Mouse (Mus musculus): Measurements from ENCODE around the gene Zbtb42. TPM values are rescaled to one million over a fixed set of nuclear protein-coding genes. Genes with fewer than 3 reads are reported as not detected.

Gene Zbtb42
- polyA plus RNA-seq (2015; fragmentation: Nextera tagmentation; extraction: Ambion mirVana), result 1.9 and 2.5 TPM in 2 replicates

DNA sequence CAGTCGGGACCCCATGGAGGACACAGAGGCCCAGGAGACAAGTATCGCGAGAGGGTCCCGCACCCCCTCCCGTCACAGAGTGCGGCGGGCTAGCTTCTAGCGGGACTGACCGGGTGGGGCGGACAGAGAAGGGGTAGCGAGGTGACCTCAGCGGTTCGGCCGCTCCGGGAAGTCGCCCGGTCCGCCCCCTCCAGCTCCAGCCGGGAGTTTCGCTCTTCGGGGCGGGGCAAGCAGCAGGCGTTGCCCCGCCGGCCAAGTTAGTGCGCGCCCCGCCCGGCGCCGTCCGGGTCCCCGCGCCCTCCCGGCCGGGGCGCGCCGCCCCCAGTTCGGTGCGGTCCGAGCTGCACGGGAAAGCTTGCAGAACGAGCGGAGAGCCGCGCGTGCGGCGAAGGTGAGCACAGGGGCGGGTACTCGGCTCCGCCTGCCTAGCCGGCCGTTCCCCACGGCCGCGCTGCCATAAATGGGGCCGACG lies at the start of gene Zbtb42:
Gene Zbtb42, plus strand, starts transcription at position 274 of the 472 bp plus-strand sequence.
- 0% methylated on average over 60 of the region's 60 CpGs for WGBS
- Histone ChIP-seq H3K4me3 (peak within 1 kb of the TSS; percentile 44), H3K9ac (peak within 1 kb of the TSS; percentile 26), H3K27ac (no peak within 1 kb of the TSS), H3K4me2 (peak within 1 kb of the TSS; percentile 86), H3K9me3 (no peaks in the 10 kb centered on the region), H3K27me3 (replicated peaks) (peaks cover 35% of the 10 kb centered on the region), H3K4me1 (peaks cover 36% of the 10 kb centered on the region), H3K36me3 (replicated peaks) (no peaks in the 10 kb centered on the region)
- ATAC-seq (replicated peaks), result no peak

DNA sequence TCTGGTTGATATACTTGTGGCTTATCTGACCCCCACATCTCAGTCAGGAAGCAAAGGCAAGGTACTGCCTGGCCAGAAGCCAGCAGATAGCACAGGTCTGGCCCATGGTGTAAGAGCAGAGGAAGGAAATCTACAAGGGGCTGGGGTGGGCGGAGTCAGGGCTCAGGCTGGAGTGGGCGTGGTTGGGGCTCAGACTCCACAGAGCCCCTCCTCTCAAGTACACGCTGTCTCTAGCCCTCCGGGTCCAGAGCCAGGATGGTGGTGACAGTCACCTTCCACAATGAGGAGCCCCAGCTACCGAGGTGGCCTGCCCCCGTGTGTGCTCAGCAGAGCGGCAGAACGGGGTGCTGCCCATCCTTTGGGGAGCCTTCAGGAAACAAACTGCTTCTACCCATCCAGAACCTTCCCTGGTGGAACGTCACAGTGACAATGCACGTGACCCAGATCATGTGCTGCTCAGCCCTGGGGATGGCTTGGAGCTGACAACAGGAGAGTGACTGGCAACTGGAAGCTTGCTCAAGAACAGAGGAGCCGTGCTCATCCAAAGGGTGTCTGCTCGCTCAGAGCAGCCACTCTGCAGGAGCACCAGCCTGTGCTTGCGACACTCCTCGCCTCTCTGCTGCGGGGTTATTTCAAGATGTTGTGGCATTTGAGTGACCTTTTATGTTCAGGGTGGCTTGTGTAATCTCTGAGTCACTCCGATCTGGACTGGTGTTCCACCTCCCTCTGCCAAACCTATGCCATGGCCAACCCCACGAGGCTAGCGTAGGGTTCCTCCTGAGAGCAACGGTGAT lies 49.5 kb upstream of the Zbtb42 start:
- no peaks in the 10 kb centered on the region for H3K36me3 ChIP-seq (replicated peaks)
- peak overlapping the region; percentile 46 for H3K4me2 ChIP-seq
- peak overlapping the region; percentile 13; the same call in 1 of the 2 replicates for H3K9ac ChIP-seq
- 35% methylated on average over 19 of the region's 19 CpGs for WGBS
- no peaks in the 10 kb centered on the region for H3K27me3 ChIP-seq (replicated peaks)
- no peaks in the 10 kb centered on the region for H3K9me3 ChIP-seq
- ATAC-seq (replicated peaks), result peak; percentile 66
- no peak overlapping the region for H3K27ac ChIP-seq
- peaks cover 8% of the 10 kb centered on the region for H3K4me1 ChIP-seq
- H3K4me3 ChIP-seq, result peak overlapping the region; percentile 14; the same call in 1 of the 2 replicates

- no peak for ATAC-seq (replicated peaks)
- 95% methylated on average over 12 of the region's 12 CpGs for WGBS
Observed at GRCm38 (mm10) chr12:112630029-112630428, 48.6 kb upstream of the Zbtb42 start.

DNA sequence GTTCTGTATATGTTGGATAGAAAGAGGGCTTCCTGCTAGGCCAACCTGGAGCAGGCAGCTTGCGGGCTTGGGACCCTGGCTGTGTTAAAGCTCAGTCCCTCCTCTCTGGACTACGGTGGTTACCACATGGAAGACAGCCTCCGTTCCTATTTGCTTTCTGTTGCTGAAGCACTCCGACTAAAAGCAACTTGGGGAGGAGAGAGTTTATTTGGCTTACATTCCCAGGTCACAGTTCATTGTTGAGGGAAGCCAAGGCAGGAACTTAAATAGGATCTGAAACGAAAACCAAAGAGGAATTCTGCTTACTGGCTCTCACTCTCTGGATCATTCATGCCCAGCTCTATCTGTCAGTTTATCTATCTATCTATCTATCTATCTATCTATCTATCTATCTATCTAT lies 47.8 kb upstream of the Zbtb42 start:
- Histone ChIP-seq H3K9me3 (no peaks in the 10 kb centered on the region), H3K27me3 (replicated peaks) (no peaks in the 10 kb centered on the region), H3K4me1 (peaks cover 8% of the 10 kb centered on the region), H3K4me3 (no peak overlapping the region), H3K36me3 (replicated peaks) (no peaks in the 10 kb centered on the region), H3K27ac (no peak overlapping the region), H3K9ac (no peak overlapping the region), H3K4me2 (no peak overlapping the region)
- no peak for ATAC-seq (replicated peaks)
- 77% methylated on average over 5 of the region's 5 CpGs for WGBS

More at GRCm38 (mm10) chr12:112630029-112630428, 48.6 kb upstream of the Zbtb42 start:
- H3K27ac ChIP-seq, result no peak overlapping the region
- no peaks in the 10 kb centered on the region for H3K27me3 ChIP-seq (replicated peaks)
- H3K9ac ChIP-seq, result no peak overlapping the region
- no peak overlapping the region for H3K4me3 ChIP-seq
- H3K36me3 ChIP-seq (replicated peaks), result no peaks in the 10 kb centered on the region
- H3K9me3 ChIP-seq, result no peaks in the 10 kb centered on the region
- H3K4me2 ChIP-seq, result no peak overlapping the region
- H3K4me1 ChIP-seq, result peaks cover 8% of the 10 kb centered on the region

GRCm38 (mm10) chr12:112631472-112631871 lies 47.2 kb upstream of the Zbtb42 start:
- no peak overlapping the region for H3K4me3 ChIP-seq
- no peaks in the 10 kb centered on the region for H3K36me3 ChIP-seq (replicated peaks)
- WGBS, result 59% methylated on average over 1 of the region's 1 CpGs
- no peak overlapping the region for H3K27ac ChIP-seq
- H3K9me3 ChIP-seq, result no peaks in the 10 kb centered on the region
- H3K4me1 ChIP-seq, result peaks cover 8% of the 10 kb centered on the region
- H3K9ac ChIP-seq, result no peak overlapping the region
- no peaks in the 10 kb centered on the region for H3K27me3 ChIP-seq (replicated peaks)
- H3K4me2 ChIP-seq, result no peak overlapping the region
- no peak for ATAC-seq (replicated peaks)

DNA sequence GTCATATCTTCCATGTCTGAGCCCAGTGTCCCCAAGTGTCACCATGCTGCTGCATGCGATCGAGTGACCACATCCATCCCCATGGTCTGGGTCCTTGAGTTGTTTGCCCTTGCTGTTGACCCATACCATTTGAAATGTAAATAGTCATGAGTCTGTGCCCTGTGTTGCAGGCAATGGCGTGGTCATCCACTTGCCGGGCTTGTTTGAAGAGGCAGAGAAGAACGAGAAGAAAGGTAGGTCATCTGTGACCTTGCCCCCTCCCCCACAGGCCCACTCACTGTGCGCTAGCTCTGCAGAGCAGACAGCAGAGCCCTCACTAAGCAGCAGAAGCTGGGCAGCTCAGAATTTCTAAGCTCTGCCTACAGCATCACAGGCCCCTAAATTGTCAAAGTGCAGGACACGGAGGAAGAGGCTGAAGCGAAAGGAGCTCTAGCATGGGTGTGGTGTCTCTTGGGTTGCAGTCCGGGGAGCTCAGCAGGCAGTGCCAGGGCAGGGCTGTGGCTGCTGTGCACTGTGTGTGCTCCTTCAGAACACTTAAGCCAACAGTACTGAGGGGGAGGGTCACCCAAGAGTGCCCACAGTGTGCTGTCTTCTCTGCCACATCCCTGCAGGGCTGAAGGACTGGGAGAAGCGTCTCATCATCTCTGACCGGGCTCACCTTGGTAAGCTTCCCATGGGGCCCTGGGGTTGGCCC lies 46.4 kb upstream of the Zbtb42 start:
- ATAC-seq (replicated peaks), result no peak
- no peaks in the 10 kb centered on the region for H3K36me3 ChIP-seq (replicated peaks)
- H3K4me1 ChIP-seq, result peaks cover 8% of the 10 kb centered on the region
- no peak overlapping the region for H3K27ac ChIP-seq
- H3K27me3 ChIP-seq (replicated peaks), result no peaks in the 10 kb centered on the region
- no peak overlapping the region for H3K4me3 ChIP-seq
- no peak overlapping the region for H3K9ac ChIP-seq
- 76% methylated on average over 11 of the region's 11 CpGs for WGBS
- H3K4me2 ChIP-seq, result no peak overlapping the region
- H3K9me3 ChIP-seq, result no peaks in the 10 kb centered on the region

DNA sequence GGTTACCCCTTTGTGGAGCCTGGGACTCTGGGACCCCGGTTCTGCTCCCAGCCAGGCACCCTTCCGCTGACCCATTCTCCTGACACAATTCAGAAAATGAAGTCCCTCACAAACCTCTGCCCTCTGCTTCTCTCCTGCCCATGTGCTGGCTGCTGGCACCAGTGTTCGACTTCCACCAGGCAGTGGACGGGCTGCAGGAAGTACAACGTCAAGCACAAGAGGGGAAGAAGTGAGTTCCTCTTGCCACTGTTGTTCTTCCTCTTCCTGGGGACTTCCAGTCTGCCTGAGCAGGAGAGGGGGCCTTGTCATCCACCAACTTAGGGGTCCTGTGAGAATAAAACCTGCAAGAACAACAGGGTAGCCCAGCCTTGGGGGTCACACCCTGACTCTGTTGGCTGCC lies 45.7 kb upstream of the Zbtb42 start:
- H3K27me3 ChIP-seq (replicated peaks), result no peaks in the 10 kb centered on the region
- H3K4me1 ChIP-seq, result peaks cover 8% of the 10 kb centered on the region
- WGBS, result 88% methylated on average over 5 of the region's 5 CpGs
- no peak overlapping the region for H3K27ac ChIP-seq
- no peak for ATAC-seq (replicated peaks)
- no peaks in the 10 kb centered on the region for H3K9me3 ChIP-seq
- H3K9ac ChIP-seq, result no peak overlapping the region
- no peaks in the 10 kb centered on the region for H3K36me3 ChIP-seq (replicated peaks)
- H3K4me3 ChIP-seq, result no peak overlapping the region
- H3K4me2 ChIP-seq, result no peak overlapping the region

DNA sequence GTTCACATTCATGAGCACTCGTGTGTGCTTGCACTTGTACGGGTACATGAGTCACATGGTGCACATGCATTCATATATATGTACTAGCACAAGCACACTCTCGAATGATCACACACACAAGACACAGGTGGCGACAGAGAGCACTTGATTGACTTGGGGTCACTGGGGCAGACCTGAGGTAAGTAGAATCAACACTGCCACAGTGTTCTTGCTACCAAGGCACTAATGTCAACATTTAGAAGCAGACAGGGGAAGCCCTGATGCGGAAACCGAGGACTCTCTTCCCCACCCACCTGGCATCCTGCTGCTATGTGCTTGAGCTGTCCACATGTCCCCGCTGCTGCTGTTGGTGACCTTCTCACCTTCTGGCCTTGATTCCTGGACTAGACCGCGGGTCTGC lies 44.9 kb upstream of the Zbtb42 start:
- Histone ChIP-seq H3K4me1 (peaks cover 8% of the 10 kb centered on the region), H3K4me3 (no peak overlapping the region), H3K4me2 (no peak overlapping the region), H3K9me3 (no peaks in the 10 kb centered on the region), H3K36me3 (replicated peaks) (no peaks in the 10 kb centered on the region), H3K27ac (no peak overlapping the region), H3K27me3 (replicated peaks) (no peaks in the 10 kb centered on the region), H3K9ac (no peak overlapping the region)
- ATAC-seq (replicated peaks), result no peak
- WGBS, result 75% methylated on average over 9 of the region's 9 CpGs

- no peak for ATAC-seq (replicated peaks)
- 89% methylated on average over 10 of the region's 10 CpGs for WGBS
- Histone ChIP-seq H3K4me1 (peaks cover 6% of the 10 kb centered on the region), H3K4me3 (no peak overlapping the region), H3K36me3 (replicated peaks) (no peaks in the 10 kb centered on the region), H3K9ac (no peak overlapping the region), H3K27me3 (replicated peaks) (no peaks in the 10 kb centered on the region), H3K27ac (no peak overlapping the region), H3K9me3 (no peaks in the 10 kb centered on the region), H3K4me2 (no peak overlapping the region)
Observed at GRCm38 (mm10) chr12:112639526-112639925, 39.1 kb upstream of the Zbtb42 start.

- no peak for ATAC-seq (replicated peaks)
- H3K27ac ChIP-seq, result no peak overlapping the region
- H3K9me3 ChIP-seq, result no peaks in the 10 kb centered on the region
- H3K4me3 ChIP-seq, result no peak overlapping the region
- no peak overlapping the region for H3K9ac ChIP-seq
- 94% methylated on average over 6 of the region's 6 CpGs for WGBS
- H3K27me3 ChIP-seq (replicated peaks), result no peaks in the 10 kb centered on the region
- no peak overlapping the region for H3K4me2 ChIP-seq
- peaks cover 23% of the 10 kb centered on the region for H3K4me1 ChIP-seq
- H3K36me3 ChIP-seq (replicated peaks), result no peaks in the 10 kb centered on the region
Observed at GRCm38 (mm10) chr12:112643126-112643525, 35.5 kb upstream of the Zbtb42 start.

DNA sequence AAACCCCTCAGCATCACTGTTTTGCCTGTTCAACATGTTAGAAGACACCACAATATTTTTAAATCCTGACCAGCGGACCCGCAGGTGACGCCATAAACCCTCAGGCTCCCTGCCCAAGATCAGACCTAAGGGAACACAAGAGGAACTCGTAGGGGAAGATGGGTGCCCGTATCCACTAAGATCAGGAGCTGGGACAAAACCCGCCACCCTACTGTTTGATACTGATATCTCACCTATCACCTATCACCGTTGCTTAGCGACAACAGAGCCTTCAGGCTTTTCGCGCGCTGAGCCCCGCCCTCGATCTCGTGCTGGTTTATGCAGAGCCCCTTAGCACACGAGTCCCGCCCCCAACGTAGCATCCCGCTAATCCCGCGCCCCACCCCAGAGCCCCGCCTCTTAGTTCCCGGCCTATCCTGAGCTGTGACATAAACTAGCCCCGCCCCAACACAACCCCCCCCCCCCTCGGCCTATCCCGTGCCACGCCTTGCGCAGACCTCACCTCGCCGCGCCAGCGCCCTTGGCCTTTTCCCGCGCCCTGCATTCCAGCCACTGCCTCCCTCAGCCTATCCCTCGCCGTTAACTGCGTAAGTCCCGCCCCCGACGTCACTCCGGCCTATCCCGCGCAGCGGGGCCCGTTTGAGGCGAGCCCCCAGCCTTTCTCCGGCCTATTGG lies 34.3 kb upstream of the Zbtb42 start, which contains the start of gene Siva1:
Gene Siva1, plus strand, starts transcription at position 500 of the 675 bp plus-strand sequence.
- 1% methylated on average over 46 of the region's 46 CpGs for WGBS

More for the DNA sequence above, 34.3 kb upstream of the Zbtb42 start, which contains the start of gene Siva1:
- Histone ChIP-seq H3K27me3 (replicated peaks) (no peaks in the 10 kb centered on the region), H3K27ac (peak within 1 kb of the TSS; percentile 74), H3K36me3 (replicated peaks) (peaks cover 7% of the 10 kb centered on the region; the same call in 1 of the 2 replicates), H3K4me2 (peak within 1 kb of the TSS; percentile 62), H3K9me3 (no peaks in the 10 kb centered on the region), H3K9ac (peak within 1 kb of the TSS; percentile 57), H3K4me1 (peaks cover 23% of the 10 kb centered on the region), H3K4me3 (peak within 1 kb of the TSS; percentile 63)
- ATAC-seq (replicated peaks), result peak; percentile 96

Measured in midbrain, embryonic 15.5 days (tissue).